Mouse (Mus musculus) neural tube, embryonic 11.5 days (tissue): Measurements from ENCODE around the gene Ptpa. TPM values are rescaled to one million over a fixed set of nuclear protein-coding genes. Genes with fewer than 3 reads are reported as not detected.

Source experiments
- ATAC-seq: fragments of 200-750 bp; cut with Nextera tagmentation; 2 replicates; pipeline ENCODE4 v1.8.0; 2017; ENCODE audit warnings: moderate number of reproducible peaks, mild to moderate bottlenecking, moderate TSS enrichment, moderate library complexity; ENCODE audit not compliant: insufficient read depth, low FRiP score, low TSS enrichment
- DNase-seq: peaks from one replicate; pipeline ENCODE4 v3.0.0-alpha.2; 2015; ENCODE audit warnings: low spot score
- H3K27ac ChIP-seq: fragments of 300-500 bp; sonication (generic); 2 replicates; pipeline ENCODE4 v1.5.1; 2014; ENCODE audit warnings: low read depth, mild to moderate bottlenecking, low read length
- H3K27me3 ChIP-seq: fragments of 300-500 bp; sonication (generic); 2 replicates; pipeline ENCODE4 v1.6.1; 2014; ENCODE audit warnings: mild to moderate bottlenecking, low read length, mixed read lengths; ENCODE audit not compliant: control insufficient read depth, insufficient read depth
- H3K36me3 ChIP-seq: fragments of 300-500 bp; sonication (generic); 2 replicates; pipeline ENCODE4 v1.6.1; 2014; ENCODE audit warnings: mild to moderate bottlenecking, low read length, moderate library complexity, mixed read lengths; ENCODE audit not compliant: control insufficient read depth, insufficient read depth
- H3K4me1 ChIP-seq: fragments of 300-500 bp; sonication (generic); 2 replicates; pipeline ENCODE4 v1.6.1; 2014; ENCODE audit warnings: low read length, mixed read lengths; ENCODE audit not compliant: control insufficient read depth, insufficient read depth
- H3K4me2 ChIP-seq: fragments of 300-500 bp; sonication (generic); 2 replicates; pipeline ENCODE4 v1.6.1; 2014; ENCODE audit warnings: low read depth, mild to moderate bottlenecking, moderate library complexity
- H3K4me3 ChIP-seq: fragments of 300-500 bp; sonication (generic); 2 replicates; pipeline ENCODE4 v1.5.1; 2014; ENCODE audit warnings: low read depth, low read length
- H3K9ac ChIP-seq: fragments of 300-500 bp; sonication (generic); 2 replicates; pipeline ENCODE4 v1.6.1; 2014; ENCODE audit warnings: mild to moderate bottlenecking, low read length
- H3K9me3 ChIP-seq: fragments of 300-500 bp; sonication (generic); 2 replicates; pipeline ENCODE4 v1.6.1; 2016; ENCODE audit warnings: low read length; ENCODE audit not compliant: control insufficient read depth
- WGBS: fragments of 180-500 bp; shearing (Covaris S2); extraction: QIAGEN DNeasy Blood & Tissue Kit; methylation state at CpG from one replicate; pipeline ENCODE4 v1.1.7; 2014; 5-methylcytosine and 5-hydroxymethylcytosine counted together
- polyA plus RNA-seq: library from polyadenylated mRNA; unstranded; fragments of >200 nt; fragmentation: Nextera tagmentation; extraction: Ambion mirVana; gene quantifications from 2 replicates; pipeline ENCODE4 v1.2.1, GENCODE M21; 2014

Gene Ptpa
- polyA plus RNA-seq, 1 experiment from 2014 or later = 63.2 TPM

DNA sequence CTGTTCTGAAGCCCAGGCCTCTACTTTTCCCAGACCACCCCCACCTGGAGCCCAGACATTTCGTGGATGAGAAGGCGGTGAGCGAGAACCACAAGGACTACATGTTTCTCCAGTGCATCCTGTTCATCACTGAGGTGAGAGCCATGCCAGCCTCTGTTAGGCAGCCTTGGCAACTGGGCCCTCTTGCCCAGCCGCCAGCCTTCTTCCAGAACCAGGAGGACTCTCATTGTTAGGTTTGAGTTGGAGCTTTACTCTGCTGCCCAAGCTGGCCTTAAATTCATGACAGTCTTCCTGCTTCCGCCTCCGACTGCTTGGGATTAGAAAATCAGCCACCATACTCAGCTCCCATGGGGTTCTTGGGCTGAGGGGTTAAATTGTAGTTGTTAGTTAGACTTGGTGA, 23.8 kb downstream of the Ptpa start:
- WGBS = 93% methylated on average over 6 of the region's 6 CpGs
- peaks cover 40% of the 10 kb centered on the region for H3K4me1 ChIP-seq
- H3K27ac ChIP-seq = no peak overlapping the region

DNA sequence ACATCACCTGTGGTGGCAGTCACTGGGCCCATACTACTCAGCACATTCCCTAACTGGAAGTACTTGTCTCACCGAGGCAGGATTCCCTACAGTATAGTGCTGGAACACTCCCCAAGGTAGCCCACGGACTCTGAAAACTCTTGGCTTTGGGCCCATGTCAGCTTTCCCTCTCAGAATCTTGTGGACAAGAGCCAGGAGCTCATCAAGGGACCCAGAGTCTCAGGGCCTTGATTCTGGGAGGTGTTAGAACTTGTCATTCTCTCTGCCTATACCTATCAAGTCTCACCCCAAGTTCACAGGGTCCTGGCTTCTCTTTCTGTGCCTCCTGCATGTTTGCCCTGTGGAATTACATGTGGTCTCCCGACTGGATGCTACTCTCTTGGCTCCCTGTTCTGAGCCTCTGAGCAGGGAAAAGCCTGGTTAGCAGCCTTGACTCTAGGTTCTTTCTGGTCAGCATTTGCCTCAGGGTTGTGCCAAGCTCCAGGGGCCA, 24.4 kb downstream of the Ptpa start:
- no peaks in the 10 kb centered on the region for H3K9me3 ChIP-seq
- H3K4me1 ChIP-seq = peaks cover 45% of the 10 kb centered on the region
- 0 out of 2 replicates have a peak overlapping the region, but pooled peaks have one; percentile 35 for H3K9ac ChIP-seq
- H3K27ac ChIP-seq = peak overlapping the region; percentile 99
- no peaks in the 10 kb centered on the region for H3K27me3 ChIP-seq
- no peak for DNase-seq
- WGBS = 80% methylated on average over 3 of the region's 3 CpGs
- H3K4me3 ChIP-seq = no peak overlapping the region
- no peak overlapping the region for H3K4me2 ChIP-seq
- peaks cover 19% of the 10 kb centered on the region for H3K36me3 ChIP-seq
- ATAC-seq = no peak

More for the DNA sequence above, 23.8 kb downstream of the Ptpa start:
- H3K9me3 ChIP-seq = no peaks in the 10 kb centered on the region
- H3K4me2 ChIP-seq = no peak overlapping the region
- no peak overlapping the region for H3K4me3 ChIP-seq
- ATAC-seq (no peak), DNase-seq (no peak)
- H3K36me3 ChIP-seq = peaks cover 20% of the 10 kb centered on the region
- no peaks in the 10 kb centered on the region for H3K27me3 ChIP-seq
- H3K9ac ChIP-seq = no peak overlapping the region

DNA sequence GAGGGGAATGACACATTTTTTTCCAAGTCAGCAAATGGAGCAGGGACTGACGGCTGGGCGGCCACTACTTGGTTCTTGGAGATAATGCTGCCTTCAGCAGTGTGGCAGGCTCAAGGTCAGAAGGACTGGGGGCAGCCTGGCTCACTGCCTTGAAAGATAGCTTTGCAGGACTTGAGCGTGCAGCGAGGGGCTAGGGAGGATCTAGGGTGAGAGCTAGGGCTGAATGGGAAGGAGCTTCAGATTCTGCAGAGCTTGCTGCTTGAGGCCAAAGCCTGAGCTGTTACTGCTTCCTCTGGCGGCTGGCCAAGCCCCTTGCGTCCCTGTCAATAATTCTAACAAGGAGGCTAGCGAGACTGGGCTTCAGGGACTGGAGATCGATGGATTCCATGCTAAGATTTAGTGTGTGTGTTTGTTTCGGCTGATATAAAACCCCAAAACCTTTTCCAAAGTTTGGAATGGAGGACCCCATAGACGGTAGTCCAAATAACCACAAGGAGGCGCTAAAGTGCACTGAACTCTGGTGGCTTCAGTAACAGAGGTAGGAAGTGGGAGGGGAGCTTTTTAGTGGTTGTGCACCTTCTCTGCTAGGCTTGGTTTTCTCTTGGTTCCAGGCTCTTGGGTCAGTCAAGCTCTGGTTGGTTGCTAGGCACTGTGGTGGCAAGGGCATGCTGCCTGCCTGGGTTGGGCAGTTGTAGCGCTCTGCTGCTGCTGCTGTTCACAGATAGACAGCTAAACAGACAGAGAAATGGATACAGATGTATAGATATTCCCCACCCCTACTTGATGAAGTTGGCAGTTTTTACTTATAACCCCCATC, 25.1 kb downstream of the Ptpa start:
- Histone ChIP-seq H3K27ac (peak overlapping the region; percentile 99), H3K27me3 (no peaks in the 10 kb centered on the region), H3K36me3 (peaks cover 17% of the 10 kb centered on the region), H3K9ac (peak overlapping the region; percentile 35; the same call in 1 of the 2 replicates), H3K4me2 (peak overlapping the region; percentile 27), H3K4me3 (no peak overlapping the region), H3K9me3 (no peaks in the 10 kb centered on the region), H3K4me1 (peaks cover 52% of the 10 kb centered on the region)
- ATAC-seq (0 out of 2 replicates have a peak, but pooled peaks have one; percentile 15), DNase-seq (peak; percentile 73)
- WGBS = 17% methylated on average over 12 of the region's 12 CpGs

DNA sequence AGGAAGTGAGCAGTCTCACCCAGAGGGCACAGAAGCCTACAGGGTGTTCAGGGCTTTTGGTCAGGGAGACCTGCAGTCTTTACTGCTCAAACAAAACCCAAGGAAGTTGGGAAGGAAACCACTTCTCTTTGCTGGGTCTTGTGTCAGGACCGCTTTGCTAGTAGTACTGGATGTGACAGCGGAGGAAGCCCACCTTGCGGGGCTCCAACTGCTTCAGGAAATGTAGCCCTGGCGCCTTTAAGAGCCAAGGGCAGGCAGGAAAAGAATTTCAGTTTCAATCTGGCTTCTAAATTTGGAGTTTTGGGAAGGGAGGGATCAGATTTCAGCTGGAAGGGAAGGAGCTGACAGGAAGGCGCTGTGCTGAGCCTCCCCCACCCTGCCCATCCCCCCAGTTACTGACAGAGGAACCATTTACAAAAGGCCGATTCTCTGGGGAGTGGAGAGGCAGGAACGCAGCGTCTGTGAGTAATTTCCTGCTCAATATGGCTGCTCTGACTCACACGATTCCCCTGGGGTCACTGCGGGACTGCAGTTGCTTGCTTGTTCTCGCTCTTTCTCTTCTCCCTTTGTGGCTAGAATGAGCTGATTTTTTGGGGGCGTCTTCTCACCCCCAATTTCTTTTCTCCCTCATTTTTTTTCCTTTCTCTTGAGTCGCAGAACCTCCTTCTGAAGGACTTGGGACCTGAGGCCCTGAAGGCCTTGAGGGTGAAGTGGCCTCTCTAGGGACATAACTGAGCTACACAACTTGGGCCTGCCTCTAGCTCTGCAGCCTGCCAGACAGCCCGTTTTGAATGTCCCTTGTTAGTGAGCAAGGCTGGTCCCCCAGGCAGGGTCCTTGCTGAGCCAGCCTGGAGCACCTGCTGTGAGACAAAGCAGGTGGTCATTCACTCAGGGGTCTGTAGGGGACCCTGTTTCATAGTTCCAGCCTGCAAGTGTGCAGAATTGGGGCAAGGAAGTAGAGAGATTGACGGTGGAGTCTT, 26.0 kb downstream of the Ptpa start:
- Histone ChIP-seq H3K4me3 (no peak overlapping the region), H3K36me3 (peaks cover 19% of the 10 kb centered on the region), H3K9ac (peak overlapping the region; percentile 63), H3K9me3 (no peaks in the 10 kb centered on the region), H3K27me3 (no peaks in the 10 kb centered on the region), H3K4me2 (peak overlapping the region; percentile 33), H3K4me1 (peaks cover 52% of the 10 kb centered on the region), H3K27ac (peak overlapping the region; percentile 99)
- DNase-seq (peak; percentile 92), ATAC-seq (peak; percentile 76)
- 7% methylated on average over 15 of the region's 15 CpGs for WGBS

DNA sequence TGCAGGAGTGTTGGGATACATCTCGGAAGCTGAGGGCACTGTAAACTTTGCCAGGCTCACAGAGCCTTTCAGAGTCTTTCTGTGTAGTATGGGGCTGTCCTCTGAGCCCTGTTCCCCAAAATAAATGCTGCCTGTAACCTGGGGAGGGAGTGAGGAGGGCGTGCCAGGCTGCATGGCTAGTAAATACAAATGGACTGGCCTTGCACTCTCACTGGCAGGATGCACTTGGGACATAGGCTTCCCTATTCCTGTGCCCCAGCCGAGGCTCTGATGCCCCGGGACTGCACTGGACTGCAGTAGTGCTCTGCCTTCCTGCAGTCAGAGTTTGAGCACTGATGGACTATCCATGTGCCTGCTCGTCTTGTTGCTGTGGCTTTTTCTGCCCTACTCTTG, 26.7 kb downstream of the Ptpa start:
- 50% methylated on average over 5 of the region's 5 CpGs for WGBS
- no peak overlapping the region for H3K4me3 ChIP-seq

DNA sequence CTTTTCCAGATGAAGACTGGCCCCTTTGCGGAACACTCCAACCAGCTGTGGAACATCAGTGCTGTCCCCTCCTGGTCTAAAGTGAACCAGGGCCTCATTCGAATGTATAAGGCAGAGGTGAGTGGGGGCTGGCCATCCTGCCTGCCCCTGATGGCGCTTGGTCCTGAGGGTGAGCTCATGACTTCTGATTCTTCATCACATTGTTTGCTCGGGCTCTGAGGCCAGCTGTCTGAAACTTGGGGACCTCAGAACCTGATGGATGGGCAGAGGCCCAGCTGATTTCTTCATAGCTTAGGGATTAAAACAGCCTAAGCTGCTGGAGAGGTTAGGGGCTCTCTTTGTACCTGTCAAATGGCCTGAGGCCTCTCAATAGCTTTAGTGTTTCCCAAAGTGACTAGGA, 27.4 kb downstream of the Ptpa start:
- H3K4me3 ChIP-seq = no peak overlapping the region
- no peaks in the 10 kb centered on the region for H3K9me3 ChIP-seq
- peak overlapping the region; percentile 99; the same call in 1 of the 2 replicates for H3K27ac ChIP-seq
- H3K36me3 ChIP-seq = peaks cover 9% of the 10 kb centered on the region
- no peak overlapping the region for H3K4me2 ChIP-seq
- ATAC-seq (no peak), DNase-seq (no peak)
- no peak overlapping the region for H3K9ac ChIP-seq
- 65% methylated on average over 4 of the region's 4 CpGs for WGBS
- H3K4me1 ChIP-seq = peaks cover 52% of the 10 kb centered on the region
- no peaks in the 10 kb centered on the region for H3K27me3 ChIP-seq

More for the DNA sequence above, 26.7 kb downstream of the Ptpa start:
- DNase-seq (no peak), ATAC-seq (no peak)
- peak overlapping the region; percentile 63 for H3K9ac ChIP-seq
- peaks cover 52% of the 10 kb centered on the region for H3K4me1 ChIP-seq
- peak overlapping the region; percentile 33; the same call in 1 of the 2 replicates for H3K4me2 ChIP-seq
- H3K9me3 ChIP-seq = no peaks in the 10 kb centered on the region
- no peaks in the 10 kb centered on the region for H3K27me3 ChIP-seq
- H3K36me3 ChIP-seq = peaks cover 16% of the 10 kb centered on the region
- peak overlapping the region; percentile 99 for H3K27ac ChIP-seq

DNA sequence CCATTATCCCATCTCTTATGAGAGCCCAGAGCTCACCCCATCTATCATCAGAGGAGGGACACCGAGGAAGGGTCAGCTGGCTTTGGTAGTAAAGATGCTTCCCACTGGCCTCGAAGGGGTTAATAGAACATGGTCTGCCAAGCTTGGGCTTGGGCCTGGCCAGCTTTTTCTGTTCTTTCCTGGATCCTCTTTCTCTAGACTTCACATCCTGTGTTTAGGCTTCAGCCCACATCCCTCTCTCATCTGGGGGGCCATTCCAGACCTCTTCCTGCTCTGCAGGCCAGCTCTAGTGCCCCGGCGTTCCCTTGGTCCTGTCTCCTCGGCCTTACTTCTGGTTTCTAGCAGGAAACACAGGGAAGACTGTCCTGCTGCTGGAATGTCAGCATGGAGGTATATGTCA, 28.2 kb downstream of the Ptpa start:
- Histone ChIP-seq H3K27me3 (no peaks in the 10 kb centered on the region), H3K27ac (peak overlapping the region; percentile 27; the same call in 1 of the 2 replicates), H3K4me3 (no peak overlapping the region), H3K4me1 (peaks cover 52% of the 10 kb centered on the region), H3K36me3 (peaks cover 6% of the 10 kb centered on the region; the same call in 1 of the 2 replicates), H3K9ac (no peak overlapping the region), H3K9me3 (no peaks in the 10 kb centered on the region), H3K4me2 (no peak overlapping the region)
- DNase-seq (no peak), ATAC-seq (no peak)
- WGBS = 86% methylated on average over 5 of the region's 5 CpGs

DNA sequence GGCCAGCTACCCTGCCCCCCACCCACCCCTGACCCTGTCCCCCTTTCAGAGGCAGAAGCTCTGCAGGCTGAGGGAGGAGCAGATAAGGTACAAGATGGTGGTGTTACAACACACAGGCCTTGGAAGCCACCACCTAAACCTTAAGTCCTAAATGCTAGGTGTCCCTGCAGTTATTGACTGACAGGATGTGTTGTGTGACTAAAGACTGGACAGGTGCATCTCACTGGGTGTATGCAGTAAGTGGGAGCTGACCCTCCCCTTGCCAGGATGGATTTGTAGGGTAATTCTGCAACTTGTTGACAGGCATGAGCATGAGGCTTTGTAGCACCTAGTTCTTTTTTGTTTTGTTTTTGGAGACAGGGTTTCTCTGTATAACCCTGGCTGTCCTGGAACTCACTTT, 28.6 kb downstream of the Ptpa start:
- H3K27ac ChIP-seq = peak overlapping the region; percentile 27; the same call in 1 of the 2 replicates
- ATAC-seq = no peak
- DNase-seq = no peak
- no peaks in the 10 kb centered on the region for H3K9me3 ChIP-seq
- H3K9ac ChIP-seq = no peak overlapping the region
- no peak overlapping the region for H3K4me2 ChIP-seq
- peaks cover 52% of the 10 kb centered on the region for H3K4me1 ChIP-seq
- H3K36me3 ChIP-seq = peaks cover 4% of the 10 kb centered on the region; the same call in 1 of the 2 replicates
- no peak overlapping the region for H3K4me3 ChIP-seq
- H3K27me3 ChIP-seq = no peaks in the 10 kb centered on the region
